Mouse (Mus musculus): ENCODE measurements around the gene Rhoh.

GRCm38 (mm10) chr5:65937011-65937726, 76.2 kb downstream of the Rhoh start:
- TF ChIP-seq POLR2A (IDR thresholded peaks at IDR 0.05; ENCODE audit: low read depth, low read length) (no peak), CTCF (IDR thresholded peaks at IDR 0.05; ENCODE audit: extremely low read depth, insufficient read length, insufficient replicate concordance, low read depth, low read length) (no peak)
